Mouse (Mus musculus) neural tube, embryonic 15.5 days (tissue): ENCODE results near the gene Ggn. TPM values are rescaled to one million over a fixed set of nuclear protein-coding genes. Genes with fewer than 3 reads are reported as not detected.
"Not testable (repeated sequence)": the region's sequence is repeated elsewhere in the genome, so short reads cannot be mapped to it uniquely, and the experiment has no call there.

Experiments used
- ATAC-seq: fragments of 200-750 bp; cut with Nextera tagmentation; 2 replicates; pipeline ENCODE4 v1.8.0; 2017; ENCODE audit warnings: mild to moderate bottlenecking, moderate TSS enrichment, moderate library complexity; ENCODE audit not compliant: low FRiP score
- H3K27ac ChIP-seq: fragments of 300-500 bp; sonication (generic); replicated peaks from 2 replicates; pipeline ENCODE4 v1.5.1; 2015; ENCODE audit warnings: mild to moderate bottlenecking, inconsistent platforms
- H3K27me3 ChIP-seq: fragments of 300-500 bp; sonication (generic); replicated peaks from 2 replicates; pipeline ENCODE4 v1.6.1; 2015; ENCODE audit warnings: inconsistent platforms
- H3K36me3 ChIP-seq: fragments of 300-500 bp; sonication (generic); 2 replicates; pipeline ENCODE4 v1.6.1; 2015; ENCODE audit warnings: inconsistent platforms
- H3K4me1 ChIP-seq: fragments of 300-500 bp; sonication (generic); 2 replicates; pipeline ENCODE4 v1.6.1; 2015; ENCODE audit warnings: inconsistent platforms
- H3K4me2 ChIP-seq: fragments of 300-500 bp; sonication (generic); 2 replicates; pipeline ENCODE4 v1.6.1; 2015; ENCODE audit warnings: inconsistent platforms, mild to moderate bottlenecking, moderate library complexity
- H3K4me3 ChIP-seq: fragments of 300-500 bp; sonication (generic); replicated peaks from 2 replicates; pipeline ENCODE4 v1.5.1; 2015; ENCODE audit warnings: mild to moderate bottlenecking, inconsistent platforms
- H3K9ac ChIP-seq: fragments of 300-500 bp; sonication (generic); replicated peaks from 2 replicates; pipeline ENCODE4 v1.6.1; 2015; ENCODE audit warnings: mild to moderate bottlenecking, inconsistent platforms
- H3K9me3 ChIP-seq: fragments of 300-500 bp; sonication (generic); replicated peaks from 2 replicates; pipeline ENCODE4 v1.6.1; 2016; ENCODE audit warnings: inconsistent platforms
- WGBS: fragments of 180-500 bp; shearing (Covaris S2); methylation state at CpG from one replicate; pipeline ENCODE4 v1.1.7; 2015; ENCODE audit warnings: mixed read lengths; 5-methylcytosine and 5-hydroxymethylcytosine counted together
- polyA plus RNA-seq: library from polyadenylated mRNA; unstranded; fragments of >200 nt; fragmentation: Nextera tagmentation; extraction: Ambion mirVana; gene quantifications from 2 replicates; pipeline ENCODE4 v1.2.1, GENCODE M21; 2015

Ggn gene
- polyA plus RNA-seq, 1 experiment from 2014 or later, result 0.46 TPM

DNA sequence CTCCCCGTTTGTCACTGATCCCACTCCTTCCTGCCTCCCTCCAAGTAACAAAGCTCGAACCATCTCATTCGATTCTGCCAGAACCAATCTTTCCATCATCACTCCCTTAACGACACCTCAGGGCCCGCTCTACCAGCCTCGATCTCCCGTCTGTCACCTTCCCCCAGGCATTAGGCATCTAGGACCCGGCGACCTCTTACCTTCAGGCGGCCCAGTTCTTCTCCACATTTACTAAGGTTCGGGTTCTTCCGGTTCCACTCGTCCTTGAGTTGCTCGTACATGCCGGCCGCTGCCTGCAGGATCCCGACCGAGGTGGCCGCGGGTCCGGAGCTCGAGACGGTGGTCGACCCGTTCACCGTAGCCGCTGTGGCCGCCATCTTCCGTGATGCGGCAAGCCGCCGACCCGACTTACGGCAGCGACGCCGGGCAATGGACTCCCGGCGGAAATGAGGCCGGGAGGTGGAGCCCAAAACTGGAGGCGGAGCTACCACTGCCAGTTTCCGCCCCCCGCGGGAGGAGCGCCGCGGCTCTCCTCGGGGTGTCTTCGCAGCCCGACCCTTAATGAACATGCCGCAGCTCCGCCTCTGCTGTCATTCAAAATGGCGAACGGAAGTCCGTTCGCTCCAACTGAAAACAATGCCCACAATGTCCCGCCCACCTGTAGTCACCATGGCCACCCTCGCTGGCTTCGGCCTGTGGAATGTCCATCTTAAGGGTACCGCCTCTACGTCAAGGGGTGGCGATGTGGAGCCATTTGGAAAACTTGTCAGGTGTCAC is 10.3 kb downstream of the Ggn start, which contains the start of gene Psmd8:
TSS of gene Psmd8 (minus strand) at position 625 of the 777 bp plus-strand sequence.
- H3K27ac ChIP-seq, result peak within 1 kb of the TSS; percentile 81
- H3K4me1 ChIP-seq, result peaks cover 18% of the 10 kb centered on the region
- no peaks in the 10 kb centered on the region for H3K9me3 ChIP-seq
- H3K4me2 ChIP-seq, result peak within 1 kb of the TSS; percentile 61
- under 1% methylated on average over 62 of the region's 62 CpGs for WGBS
- H3K36me3 ChIP-seq, result peaks cover 20% of the 10 kb centered on the region
- H3K4me3 ChIP-seq, result peak within 1 kb of the TSS; percentile 55
- peak within 1 kb of the TSS; percentile 65 for H3K9ac ChIP-seq
- ATAC-seq, result peak; percentile 96
- peaks cover 10% of the 10 kb centered on the region; the same call in 1 of the 2 replicates for H3K27me3 ChIP-seq

GRCm38 (mm10) chr7:29180854-29181236 is 10.8 kb downstream of the Ggn start:
- H3K27me3 ChIP-seq, result 0 out of 2 replicates have a peak, but pooled peaks cover 4% of the 10 kb centered on the region
- H3K9ac ChIP-seq, result no peak overlapping the region
- peak overlapping the region; percentile 61 for H3K4me2 ChIP-seq
- peak overlapping the region; percentile 81 for H3K27ac ChIP-seq
- H3K4me3 ChIP-seq, result peak overlapping the region; percentile 55
- peak; percentile 56 for ATAC-seq
- peaks cover 18% of the 10 kb centered on the region for H3K4me1 ChIP-seq
- H3K36me3 ChIP-seq, result peaks cover 14% of the 10 kb centered on the region
- 40% methylated on average over 5 of the region's 5 CpGs for WGBS
- H3K9me3 ChIP-seq, result no peaks in the 10 kb centered on the region

- not testable (repeated sequence) for H3K9me3 ChIP-seq, H3K4me3 ChIP-seq, H3K36me3 ChIP-seq, H3K9ac ChIP-seq, H3K27me3 ChIP-seq, ATAC-seq
- peak overlapping the region; percentile 81 for H3K27ac ChIP-seq
- H3K4me1 ChIP-seq, result peaks cover 18% of the 10 kb centered on the region
- 90% methylated on average over 4 of the region's 4 CpGs for WGBS
- peak overlapping the region; percentile 61 for H3K4me2 ChIP-seq
Observed at GRCm38 (mm10) chr7:29181323-29181722, 11.3 kb downstream of the Ggn start.

- WGBS, result 92% methylated on average over 1 of the region's 1 CpGs
- not testable (repeated sequence) for H3K9ac ChIP-seq, H3K27ac ChIP-seq, H3K4me3 ChIP-seq, ATAC-seq, H3K4me2 ChIP-seq, H3K27me3 ChIP-seq, H3K4me1 ChIP-seq, H3K36me3 ChIP-seq, H3K9me3 ChIP-seq
Observed at GRCm38 (mm10) chr7:29194230-29194629, 24.2 kb downstream of the Ggn start.

DNA sequence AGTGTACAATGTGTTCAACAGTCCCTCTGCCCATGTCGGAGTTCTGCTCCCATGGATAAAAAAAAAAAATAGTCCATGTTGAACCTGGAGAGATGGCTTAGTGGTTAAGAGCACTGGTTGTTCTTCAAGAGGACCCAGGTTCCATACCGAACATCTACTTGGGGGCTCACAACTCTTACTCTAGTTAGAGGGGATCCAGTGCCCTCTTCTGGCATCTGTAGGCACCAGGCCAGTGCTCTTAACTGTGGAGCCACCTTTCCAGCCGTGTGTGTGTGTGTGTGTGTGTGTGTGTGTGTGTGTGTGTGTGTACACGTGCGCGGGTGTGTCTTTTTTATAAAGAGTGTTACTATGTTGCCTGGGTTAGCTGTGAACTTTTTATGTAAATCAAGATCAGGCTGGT is 32.6 kb downstream of the Ggn start:
- Histone ChIP-seq H3K9ac (no peak overlapping the region), H3K9me3 (no peaks in the 10 kb centered on the region), H3K4me2 (no peak overlapping the region), H3K4me1 (no peaks in the 10 kb centered on the region), H3K27me3 (no peaks in the 10 kb centered on the region), H3K27ac (no peak overlapping the region), H3K4me3 (no peak overlapping the region), H3K36me3 (no peaks in the 10 kb centered on the region)
- no peak for ATAC-seq
- WGBS, result 85% methylated on average over 6 of the region's 6 CpGs

GRCm38 (mm10) chr7:29211013-29211412 is 41.0 kb downstream of the Ggn start:
- peak overlapping the region; percentile 54 for H3K4me2 ChIP-seq
- peak overlapping the region; percentile 34 for H3K4me3 ChIP-seq
- H3K9me3 ChIP-seq, ATAC-seq, H3K9ac ChIP-seq, H3K27ac ChIP-seq, H3K36me3 ChIP-seq, H3K27me3 ChIP-seq: not testable (repeated sequence)
- WGBS, result 28% methylated on average over 12 of the region's 15 CpGs
- peaks cover 19% of the 10 kb centered on the region for H3K4me1 ChIP-seq

GRCm38 (mm10) chr7:29211415-29212198 is 41.6 kb downstream of the Ggn start:
- peaks cover 8% of the 10 kb centered on the region; the same call in 1 of the 2 replicates for H3K27me3 ChIP-seq
- peak overlapping the region; percentile 54 for H3K4me2 ChIP-seq
- peak; percentile 54 for ATAC-seq
- H3K4me1 ChIP-seq, result peaks cover 19% of the 10 kb centered on the region
- 4% methylated on average over 34 of the region's 34 CpGs for WGBS
- H3K9me3 ChIP-seq, result no peaks in the 10 kb centered on the region
- no peak overlapping the region for H3K9ac ChIP-seq
- no peaks in the 10 kb centered on the region for H3K36me3 ChIP-seq
- H3K4me3 ChIP-seq, result peak overlapping the region; percentile 34
- no peak overlapping the region for H3K27ac ChIP-seq

GRCm38 (mm10) chr7:29212199-29212765 is 42.3 kb downstream of the Ggn start:
- ATAC-seq, result no peak
- H3K36me3 ChIP-seq, result no peaks in the 10 kb centered on the region

DNA sequence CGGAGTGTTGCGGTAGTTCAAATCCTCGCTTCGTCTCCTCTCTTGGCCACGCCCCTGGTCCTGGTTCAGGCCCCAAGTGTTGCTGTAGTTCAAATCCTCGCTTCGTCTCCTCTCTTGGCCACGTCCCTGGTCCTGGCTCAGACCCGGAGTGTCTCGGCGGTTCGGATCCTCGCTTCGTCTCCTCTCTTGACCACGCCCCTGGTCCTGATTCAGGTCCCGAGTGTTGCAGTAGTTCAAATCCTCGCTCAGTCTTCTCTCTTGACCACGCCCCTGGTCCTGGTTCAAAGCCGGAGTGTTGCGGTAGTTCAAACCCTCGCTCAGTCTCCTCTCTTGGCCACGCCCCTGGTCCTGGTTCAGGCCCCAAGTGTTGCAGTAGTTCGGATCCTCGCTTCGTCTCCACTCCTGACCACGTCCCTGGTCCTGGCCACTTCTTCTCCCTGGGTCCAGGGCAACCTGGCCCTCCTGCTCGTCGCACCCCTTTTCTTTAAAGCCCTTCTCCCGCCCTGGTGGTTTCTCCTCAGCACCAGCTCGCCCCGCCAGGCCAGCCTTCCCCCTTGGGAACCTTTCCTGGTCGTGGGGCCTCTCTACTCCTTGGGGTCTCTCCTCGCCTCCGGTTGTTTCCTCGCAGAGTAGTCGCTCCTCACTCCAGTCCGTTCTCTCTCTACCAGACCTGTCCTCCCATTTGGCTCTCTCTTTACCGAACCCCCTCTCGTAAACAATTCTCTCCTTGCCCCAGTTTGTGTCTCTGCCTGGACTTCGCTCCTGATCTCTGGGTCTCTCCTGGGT is 43.0 kb downstream of the Ggn start:
- not testable (repeated sequence) for H3K9ac ChIP-seq, H3K36me3 ChIP-seq, H3K27ac ChIP-seq, H3K9me3 ChIP-seq, H3K27me3 ChIP-seq
- peak overlapping the region; percentile 29 for H3K4me3 ChIP-seq
- 15% methylated on average over 40 of the region's 40 CpGs for WGBS
- peak; percentile 18; the same call in 1 of the 2 replicates for ATAC-seq
- H3K4me1 ChIP-seq, result peaks cover 19% of the 10 kb centered on the region
- peak overlapping the region; percentile 54 for H3K4me2 ChIP-seq

More at GRCm38 (mm10) chr7:29212199-29212765, 42.3 kb downstream of the Ggn start:
- Histone ChIP-seq H3K4me2 (peak overlapping the region; percentile 54), H3K27ac (no peak overlapping the region), H3K9ac (no peak overlapping the region), H3K27me3 (peaks cover 8% of the 10 kb centered on the region; the same call in 1 of the 2 replicates), H3K4me1 (peaks cover 19% of the 10 kb centered on the region), H3K4me3 (peak overlapping the region; percentile 34), H3K9me3 (no peaks in the 10 kb centered on the region)
- WGBS, result 14% methylated on average over 26 of the region's 26 CpGs

DNA sequence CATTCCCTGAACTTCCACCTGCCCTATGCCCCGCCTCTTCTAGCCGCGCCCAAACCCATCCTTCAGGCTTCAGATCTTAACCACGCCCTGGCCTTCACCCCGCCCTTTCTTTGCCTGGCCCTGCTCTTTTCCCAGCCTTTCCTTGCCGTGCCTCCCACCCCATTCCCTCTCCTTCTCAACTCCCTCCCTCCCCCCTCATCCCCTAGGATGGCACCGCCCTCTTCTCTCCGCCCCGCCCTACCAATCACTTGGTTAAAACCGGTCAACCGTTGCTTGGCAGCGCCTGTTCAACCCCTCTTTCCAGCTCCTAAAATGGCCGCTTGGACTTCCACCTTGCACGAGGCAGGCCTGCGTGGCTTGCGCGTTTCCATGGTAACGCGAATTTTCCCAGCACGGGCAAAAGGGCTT is 43.7 kb downstream of the Ggn start, which contains the start of gene Catsperg1:
TSS of gene Catsperg1 (minus strand) at position 361 of the 408 bp plus-strand sequence.
- WGBS, result 2% methylated on average over 20 of the region's 20 CpGs
- Histone ChIP-seq H3K4me1 (peaks cover 19% of the 10 kb centered on the region), H3K4me3 (peak within 1 kb of the TSS; percentile 29), H3K27ac (no peak within 1 kb of the TSS), H3K27me3 (peaks cover 8% of the 10 kb centered on the region; the same call in 1 of the 2 replicates), H3K9ac (no peak within 1 kb of the TSS), H3K9me3 (no peaks in the 10 kb centered on the region), H3K4me2 (peak within 1 kb of the TSS; percentile 54), H3K36me3 (no peaks in the 10 kb centered on the region)
- peak; percentile 81 for ATAC-seq

GRCm38 (mm10) chr7:29214236-29214635 is 44.2 kb downstream of the Ggn start:
- H3K9me3 ChIP-seq, result no peaks in the 10 kb centered on the region
- H3K9ac ChIP-seq, result no peak overlapping the region
- H3K4me3 ChIP-seq, result no peak overlapping the region
- no peaks in the 10 kb centered on the region for H3K36me3 ChIP-seq
- H3K27me3 ChIP-seq, result peaks cover 8% of the 10 kb centered on the region; the same call in 1 of the 2 replicates
- H3K4me2 ChIP-seq, result peak overlapping the region; percentile 54
- H3K4me1 ChIP-seq, result peaks cover 19% of the 10 kb centered on the region
- H3K27ac ChIP-seq, result no peak overlapping the region
- peak; percentile 16; the same call in 1 of the 2 replicates for ATAC-seq
- 43% methylated on average over 2 of the region's 2 CpGs for WGBS
